23 mouse cellular contexts compared by ENCODE assay signal in the genomic region with DNA sequence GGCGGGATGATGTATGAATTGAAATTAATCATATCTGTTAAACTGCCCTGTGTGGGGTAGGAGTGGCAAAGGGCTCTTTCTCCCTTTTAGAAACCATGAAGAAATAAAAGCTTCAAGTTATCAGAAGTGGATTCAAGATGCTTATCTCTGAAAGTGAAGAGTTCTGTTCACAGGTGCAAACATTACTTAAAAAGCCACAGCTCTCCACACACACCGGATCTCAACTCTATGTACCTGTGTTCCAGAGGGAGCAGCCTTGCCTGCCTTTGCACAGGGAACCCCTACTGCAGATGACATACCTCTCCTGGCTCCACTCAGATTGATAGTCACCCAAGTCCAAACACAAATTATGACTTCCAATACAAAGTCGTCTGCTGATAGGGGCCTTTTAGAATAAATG.
A peak's percentile ranks its signal among the peaks of the same experiment; 100 is the strongest.
DNase-seq lines count a peak whose midpoint lies in the region; ATAC-seq and TF ChIP-seq lines count a peak whose summit lies in the region.
"Had no signal": no experiment of that assay in that cellular context is flagged by ENCODE, and none has a peak within 500 bp of the region (broad histone marks: within the 10 kb centered on the region; RNA-seq: fewer than 3 reads in every experiment).

No protein-coding gene starts in this region.

- H3K4me1 ChIP-seq in lung, embryonic 14.5 days (ENCODE audit: insufficient read depth): peaks cover 40% of the 10 kb centered on the region
- peaks cover 38% of the 10 kb centered on the region for H3K4me1 ChIP-seq in lung, embryonic 16.5 days (replicated peaks; ENCODE audit: control insufficient read depth, insufficient read depth, low read length)
- peaks cover 5% of the 10 kb centered on the region for H3K4me1 ChIP-seq in lung, adult 2 months (ENCODE audit: control insufficient read depth, insufficient read depth, low read length)
- peaks cover 35% of the 10 kb centered on the region for H3K4me1 ChIP-seq in hindbrain, embryonic 10.5 days (replicated peaks)

- no peak overlapping the region for H3K9ac ChIP-seq in lung, embryonic 14.5 days
- H3K9ac ChIP-seq in lung, embryonic 16.5 days (ENCODE audit: low read length): no peak overlapping the region
- H3K9ac ChIP-seq: embryonic facial prominence, embryonic 13.5 days; embryonic facial prominence, embryonic 15.5 days; forebrain, embryonic 13.5 days had no signal

- no peak for TF ChIP-seq POLR2A in lung, adult 2 months (IDR thresholded peaks at IDR 0.05; ENCODE audit: borderline replicate concordance, extremely low read depth, low read depth, low read length)

- no peak for DNase-seq in lung, embryonic 14.5 days
- DNase-seq in lung, postnatal 14 days: no peak
- no peak for DNase-seq in lung, adult 2 months
- peak; percentile 45 for DNase-seq in lung, postnatal 25 days (ENCODE audit: low spot score)
- DNase-seq in hindbrain, embryonic 10.5 days (ENCODE audit: low spot score): no peak
- no peak for DNase-seq in gastrocnemius, postnatal 10 days
- DNase-seq: adrenal gland, adult 2 months; adrenal gland, postnatal 10 days; adrenal gland, postnatal 25 days; cerebellum, adult 11 months; cerebellum, adult 18-20 months; cerebellum, adult 8-10 months; cerebellum, adult 9-11 months; cerebellum, postnatal 14 days; cerebellum, postnatal 36 days; embryo, embryonic 11 days had no signal

- ATAC-seq in lung, embryonic 14.5 days (ENCODE audit: insufficient read depth): peak; percentile 61; the same call in 1 of the 2 replicates
- ATAC-seq in lung, embryonic 16.5 days (ENCODE audit: low read depth): peak; percentile 55; the same call in 1 of the 2 replicates
- ATAC-seq: forebrain, embryonic 13.5 days; forebrain, embryonic 16.5 days had no signal

- no peaks in the 10 kb centered on the region for H3K27me3 ChIP-seq in lung, embryonic 14.5 days (ENCODE audit: insufficient read depth, low read length)
- H3K27me3 ChIP-seq in lung, embryonic 16.5 days (ENCODE audit: control insufficient read depth, insufficient read depth, low read depth, low read length): no peaks in the 10 kb centered on the region
- no peaks in the 10 kb centered on the region for H3K27me3 ChIP-seq in hindbrain, embryonic 10.5 days (ENCODE audit: insufficient read depth, poor library complexity, severe bottlenecking)
- H3K27me3 ChIP-seq: embryonic facial prominence, embryonic 13.5 days; embryonic facial prominence, embryonic 15.5 days; forebrain, embryonic 13.5 days had no signal

- H3K4me2 ChIP-seq in lung, embryonic 14.5 days: no peak overlapping the region
- no peak overlapping the region for H3K4me2 ChIP-seq in lung, embryonic 16.5 days (ENCODE audit: low read depth, low read length)
- H3K4me2 ChIP-seq: embryonic facial prominence, embryonic 13.5 days; embryonic facial prominence, embryonic 15.5 days; forebrain, embryonic 13.5 days had no signal

- no peak for TF ChIP-seq CTCF in lung, embryonic 14.5 days (IDR thresholded peaks at IDR 0.05; ENCODE audit: low read depth)
- no peak for TF ChIP-seq CTCF in lung, adult 2 months (IDR thresholded peaks at IDR 0.05; ENCODE audit: insufficient read depth, low read length)

- H3K4me3 ChIP-seq in lung, embryonic 14.5 days (ENCODE audit: low read depth, low read length): no peak overlapping the region
- H3K4me3 ChIP-seq in lung, embryonic 16.5 days (ENCODE audit: low read length): no peak overlapping the region
- no peak overlapping the region for H3K4me3 ChIP-seq in lung, adult 2 months (replicated peaks; ENCODE audit: extremely low read depth, low read depth, low read length)
- H3K4me3 ChIP-seq in hindbrain, embryonic 10.5 days: no peak overlapping the region
- H3K4me3 ChIP-seq: embryonic facial prominence, embryonic 13.5 days; embryonic facial prominence, embryonic 15.5 days; erythroblast, embryonic 14.5 days; forebrain, embryonic 10.5 days; forebrain, embryonic 13.5 days had no signal

- 60% methylated on average over 3 of the region's 3 CpGs for WGBS in lung, embryonic 14.5 days
- 53% methylated on average over 3 of the region's 3 CpGs for WGBS in lung, embryonic 16.5 days
- WGBS in lung, adult 2 months: 68% methylated on average over 3 of the region's 3 CpGs
- 85% methylated on average over 3 of the region's 3 CpGs for WGBS in hindbrain, embryonic 10.5 days

- no peaks in the 10 kb centered on the region for H3K36me3 ChIP-seq in lung, embryonic 14.5 days (ENCODE audit: insufficient read depth)
- no peaks in the 10 kb centered on the region for H3K36me3 ChIP-seq in lung, embryonic 16.5 days (ENCODE audit: control insufficient read depth, insufficient read depth, low read length)
- no peaks in the 10 kb centered on the region for H3K36me3 ChIP-seq in hindbrain, embryonic 10.5 days
- H3K36me3 ChIP-seq: embryonic facial prominence, embryonic 13.5 days; embryonic facial prominence, embryonic 15.5 days; forebrain, embryonic 10.5 days had no signal

- H3K9me3 ChIP-seq in lung, embryonic 14.5 days (ENCODE audit: low read depth, low read length): no peaks in the 10 kb centered on the region
- no peaks in the 10 kb centered on the region for H3K9me3 ChIP-seq in lung, embryonic 16.5 days (ENCODE audit: control insufficient read depth, low read length)
- H3K9me3 ChIP-seq in hindbrain, embryonic 10.5 days: no peaks in the 10 kb centered on the region
- H3K9me3 ChIP-seq: embryonic facial prominence, embryonic 13.5 days; embryonic facial prominence, embryonic 15.5 days; forebrain, embryonic 10.5 days; forebrain, embryonic 13.5 days had no signal

- no peak overlapping the region for H3K27ac ChIP-seq in lung, embryonic 14.5 days (ENCODE audit: low read depth)
- H3K27ac ChIP-seq in lung, embryonic 16.5 days (ENCODE audit: low read length): 0 out of 2 replicates have a peak overlapping the region, but pooled peaks have one; percentile 37
- no peak overlapping the region for H3K27ac ChIP-seq in hindbrain, embryonic 10.5 days
- H3K27ac ChIP-seq: embryonic facial prominence, embryonic 13.5 days; embryonic facial prominence, embryonic 15.5 days; forebrain, embryonic 10.5 days; forebrain, embryonic 13.5 days had no signal
